Mouse (Mus musculus) kidney, embryonic 14.5 days (tissue): ENCODE measurements at regions not wholly inside any gene's neighbourhood (a gene's known extent, or its start where the extent isn't known, plus 50 kb on each side); places are given as distances from the start of the nearest gene placed in this dataset.

Source experiments
- ATAC-seq: fragments of 200-750 bp; cut with Nextera tagmentation; 2 replicates; pipeline ENCODE4 v1.8.0; 2017; ENCODE audit warnings: moderate number of reproducible peaks, mild to moderate bottlenecking, moderate TSS enrichment, moderate library complexity; ENCODE audit not compliant: low FRiP score, low TSS enrichment
- H3K27ac ChIP-seq: fragments of 300-500 bp; sonication (generic); 2 replicates; pipeline ENCODE4 v1.5.1; 2014; ENCODE audit warnings: low read depth, mild to moderate bottlenecking, low read length, moderate library complexity, mixed read lengths
- H3K27me3 ChIP-seq: fragments of 300-500 bp; sonication (generic); 2 replicates; pipeline ENCODE4 v1.6.1; 2014; ENCODE audit warnings: mild to moderate bottlenecking, low read length; ENCODE audit not compliant: control insufficient read depth, insufficient read depth
- H3K36me3 ChIP-seq: fragments of 300-500 bp; sonication (generic); 2 replicates; pipeline ENCODE4 v1.6.1; 2014; ENCODE audit warnings: low read length, mixed read lengths; ENCODE audit not compliant: control insufficient read depth, insufficient read depth
- H3K4me1 ChIP-seq: fragments of 300-500 bp; sonication (generic); 2 replicates; pipeline ENCODE4 v1.6.1; 2014; ENCODE audit warnings: low read length, mixed read lengths; ENCODE audit not compliant: control insufficient read depth, insufficient read depth
- H3K4me2 ChIP-seq: fragments of 300-500 bp; sonication (generic); replicated peaks from 2 replicates; pipeline ENCODE4 v1.6.1; 2014; ENCODE audit warnings: low read depth, mild to moderate bottlenecking, low read length
- H3K4me3 ChIP-seq: fragments of 300-500 bp; sonication (generic); 2 replicates; pipeline ENCODE4 v1.5.1; 2014; ENCODE audit warnings: mild to moderate bottlenecking, low read length
- H3K9ac ChIP-seq: fragments of 300-500 bp; sonication (generic); 2 replicates; pipeline ENCODE4 v1.6.1; 2014; ENCODE audit warnings: low read depth, mild to moderate bottlenecking, low read length, moderate library complexity
- H3K9me3 ChIP-seq: fragments of 300-500 bp; sonication (generic); 2 replicates; pipeline ENCODE4 v1.6.1; 2016; ENCODE audit warnings: low read length; ENCODE audit not compliant: control insufficient read depth
- WGBS: fragments of 180-500 bp; shearing (Covaris S2); extraction: QIAGEN DNeasy Blood & Tissue Kit; methylation state at CpG from one replicate; pipeline ENCODE4 v1.1.7; 2014; 5-methylcytosine and 5-hydroxymethylcytosine counted together

- ATAC-seq, result peak; percentile 88
- Histone ChIP-seq H3K4me3 (no peak overlapping the region), H3K36me3 (no peaks in the 10 kb centered on the region), H3K4me2 (no peak overlapping the region), H3K27me3 (no peaks in the 10 kb centered on the region), H3K9me3 (no peaks in the 10 kb centered on the region), H3K9ac (no peak overlapping the region), H3K4me1 (peaks cover 17% of the 10 kb centered on the region), H3K27ac (peak overlapping the region; percentile 56; the same call in 1 of the 2 replicates)
- WGBS, result 15% methylated on average over 11 of the region's 11 CpGs
Measured at GRCm38 (mm10) chr14:33808593-33809265, 114.7 kb upstream of the Gdf10 start.

- H3K9me3 ChIP-seq, result no peaks in the 10 kb centered on the region
- no peaks in the 10 kb centered on the region for H3K27me3 ChIP-seq
- no peak overlapping the region for H3K4me2 ChIP-seq
- peaks cover 22% of the 10 kb centered on the region for H3K4me1 ChIP-seq
- no peak overlapping the region for H3K9ac ChIP-seq
- 91% methylated on average over 4 of the region's 4 CpGs for WGBS
- no peak for ATAC-seq
- no peak overlapping the region for H3K27ac ChIP-seq
- no peaks in the 10 kb centered on the region for H3K36me3 ChIP-seq
- H3K4me3 ChIP-seq, result no peak overlapping the region
Measured at GRCm38 (mm10) chr14:33810584-33810983, 112.8 kb upstream of the Gdf10 start.

GRCm38 (mm10) chr14:33811241-33811640 is 112.1 kb upstream of the Gdf10 start:
- no peak for ATAC-seq

GRCm38 (mm10) chr14:33812266-33812665 is 111.1 kb upstream of the Gdf10 start:
- Histone ChIP-seq H3K36me3 (no peaks in the 10 kb centered on the region), H3K27me3 (no peaks in the 10 kb centered on the region), H3K9ac (no peak overlapping the region), H3K4me1 (peaks cover 22% of the 10 kb centered on the region), H3K9me3 (no peaks in the 10 kb centered on the region), H3K4me2 (no peak overlapping the region), H3K4me3 (no peak overlapping the region), H3K27ac (no peak overlapping the region)
- WGBS, result 67% methylated on average over 8 of the region's 8 CpGs
- ATAC-seq, result no peak

More at GRCm38 (mm10) chr14:33811241-33811640, 112.1 kb upstream of the Gdf10 start:
- Histone ChIP-seq H3K9ac (no peak overlapping the region), H3K4me3 (no peak overlapping the region), H3K27me3 (no peaks in the 10 kb centered on the region), H3K4me1 (peaks cover 22% of the 10 kb centered on the region), H3K9me3 (no peaks in the 10 kb centered on the region), H3K27ac (no peak overlapping the region), H3K4me2 (no peak overlapping the region), H3K36me3 (no peaks in the 10 kb centered on the region)
- WGBS, result 75% methylated on average over 3 of the region's 3 CpGs

- Histone ChIP-seq H3K9ac (no peak overlapping the region), H3K4me1 (peaks cover 19% of the 10 kb centered on the region), H3K36me3 (no peaks in the 10 kb centered on the region), H3K27ac (no peak overlapping the region), H3K4me2 (no peak overlapping the region), H3K27me3 (no peaks in the 10 kb centered on the region), H3K4me3 (no peak overlapping the region), H3K9me3 (no peaks in the 10 kb centered on the region)
- ATAC-seq, result no peak
- 74% methylated on average over 4 of the region's 4 CpGs for WGBS
Measured at GRCm38 (mm10) chr14:33812772-33813171, 110.6 kb upstream of the Gdf10 start.

GRCm38 (mm10) chr14:33813274-33813673 is 110.1 kb upstream of the Gdf10 start:
- 70% methylated on average over 3 of the region's 3 CpGs for WGBS

GRCm38 (mm10) chr14:33814107-33814506 is 109.3 kb upstream of the Gdf10 start:
- peaks cover 6% of the 10 kb centered on the region; the same call in 1 of the 2 replicates for H3K4me1 ChIP-seq
- WGBS, result 52% methylated on average over 1 of the region's 1 CpGs
- no peaks in the 10 kb centered on the region for H3K36me3 ChIP-seq
- no peak overlapping the region for H3K4me3 ChIP-seq
- no peak overlapping the region for H3K27ac ChIP-seq
- no peak overlapping the region for H3K9ac ChIP-seq
- H3K4me2 ChIP-seq, result no peak overlapping the region
- H3K9me3 ChIP-seq, result no peaks in the 10 kb centered on the region
- no peaks in the 10 kb centered on the region; the same call in 1 of the 2 replicates for H3K27me3 ChIP-seq
- ATAC-seq, result no peak

More at GRCm38 (mm10) chr14:33813274-33813673, 110.1 kb upstream of the Gdf10 start:
- Histone ChIP-seq H3K4me2 (no peak overlapping the region), H3K36me3 (no peaks in the 10 kb centered on the region), H3K27ac (no peak overlapping the region), H3K27me3 (no peaks in the 10 kb centered on the region), H3K4me1 (peaks cover 14% of the 10 kb centered on the region), H3K9ac (no peak overlapping the region), H3K9me3 (no peaks in the 10 kb centered on the region), H3K4me3 (no peak overlapping the region)
- ATAC-seq, result no peak

- Histone ChIP-seq H3K27me3 (no peaks in the 10 kb centered on the region; the same call in 1 of the 2 replicates), H3K4me1 (peaks cover 5% of the 10 kb centered on the region; the same call in 1 of the 2 replicates), H3K27ac (no peak overlapping the region), H3K4me2 (no peak overlapping the region), H3K9me3 (no peaks in the 10 kb centered on the region), H3K4me3 (no peak overlapping the region), H3K36me3 (no peaks in the 10 kb centered on the region), H3K9ac (no peak overlapping the region)
- ATAC-seq, result no peak
- 65% methylated on average over 2 of the region's 2 CpGs for WGBS
Measured at GRCm38 (mm10) chr14:33814599-33814998, 108.8 kb upstream of the Gdf10 start.

GRCm38 (mm10) chr14:33820541-33821260 is 102.7 kb upstream of the Gdf10 start:
- no peaks in the 10 kb centered on the region; the same call in 1 of the 2 replicates for H3K27me3 ChIP-seq
- H3K9me3 ChIP-seq, result no peaks in the 10 kb centered on the region
- no peak overlapping the region for H3K27ac ChIP-seq
- H3K4me2 ChIP-seq, result no peak overlapping the region
- 0 out of 2 replicates have a peak, but pooled peaks cover 3% of the 10 kb centered on the region for H3K4me1 ChIP-seq
- 85% methylated on average over 14 of the region's 14 CpGs for WGBS
- no peak overlapping the region for H3K4me3 ChIP-seq
- ATAC-seq, result no peak
- no peak overlapping the region for H3K9ac ChIP-seq
- no peaks in the 10 kb centered on the region for H3K36me3 ChIP-seq
